Mouse (Mus musculus) adrenal gland, adult 2 months (tissue): ENCODE measurements around the gene Acr. TPM values are rescaled to one million over a fixed set of nuclear protein-coding genes. Genes with fewer than 3 reads are reported as not detected.

Experiments
- DNase-seq: peaks from one replicate; pipeline ENCODE4 v3.0.0; 2021
- polyA plus RNA-seq: library from polyadenylated mRNA; depleted of rRNA; stranded (reverse); fragments of >200 nt; gene quantifications from 2 replicates; pipeline ENCODE4 v1.2.3, GENCODE M21; 2012
- total RNA-seq, 2 experiments: library from RNA; stranded (reverse); gene quantifications; 2 replicates each; pipeline ENCODE4 v1.2.3; 2021

Acr gene
- total and polyA plus RNA-seq, 3 experiments = 0.26 to 1.3 TPM; not detected in 1

- DNase-seq = no peak
These were observed 20.1 kb upstream of the Acr start for GRCm38 (mm10) chr15:89547824-89548601.

DNA sequence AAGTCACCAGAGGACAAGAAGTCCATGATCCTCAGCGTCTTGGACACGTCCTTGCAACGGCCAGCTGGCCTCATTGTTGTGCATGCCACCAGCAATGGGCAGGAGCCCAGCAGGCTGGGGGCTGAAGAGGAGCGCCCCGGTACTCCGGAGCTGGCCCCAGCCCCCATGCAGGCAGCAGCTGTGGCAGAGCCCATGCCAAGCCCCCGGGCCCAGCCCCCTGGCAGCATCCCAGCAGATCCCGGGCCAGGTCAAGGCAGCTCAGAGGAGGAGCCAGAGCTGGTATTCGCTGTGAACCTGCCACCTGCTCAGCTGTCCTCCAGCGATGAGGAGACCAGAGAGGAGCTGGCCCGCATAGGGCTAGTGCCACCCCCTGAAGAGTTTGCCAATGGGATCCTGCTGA lies 19.3 kb upstream of the Acr start:
- no peak for DNase-seq

GRCm38 (mm10) chr15:89550506-89550905 lies 17.6 kb upstream of the Acr start:
- DNase-seq = no peak

DNA sequence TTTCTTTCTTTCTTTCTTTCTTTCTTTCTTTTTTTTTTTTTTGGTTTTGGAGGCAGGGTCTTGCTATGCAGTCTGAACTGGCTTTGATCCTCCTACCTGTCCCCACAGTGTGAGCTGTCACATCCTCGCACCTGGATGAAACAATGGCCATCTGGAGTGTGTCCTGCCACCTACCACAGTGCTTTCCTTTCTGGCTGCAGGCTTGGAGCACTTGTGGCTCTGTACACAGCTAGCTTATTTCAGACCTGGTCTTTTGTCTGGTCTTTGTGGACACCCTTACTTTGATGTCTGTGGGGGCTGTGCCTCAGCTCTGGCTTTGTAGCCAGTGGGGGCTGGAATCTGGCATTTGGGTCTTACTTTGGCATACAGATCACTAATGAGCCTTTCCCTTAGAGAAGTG lies 16.4 kb upstream of the Acr start:
- DNase-seq = no peak

DNA sequence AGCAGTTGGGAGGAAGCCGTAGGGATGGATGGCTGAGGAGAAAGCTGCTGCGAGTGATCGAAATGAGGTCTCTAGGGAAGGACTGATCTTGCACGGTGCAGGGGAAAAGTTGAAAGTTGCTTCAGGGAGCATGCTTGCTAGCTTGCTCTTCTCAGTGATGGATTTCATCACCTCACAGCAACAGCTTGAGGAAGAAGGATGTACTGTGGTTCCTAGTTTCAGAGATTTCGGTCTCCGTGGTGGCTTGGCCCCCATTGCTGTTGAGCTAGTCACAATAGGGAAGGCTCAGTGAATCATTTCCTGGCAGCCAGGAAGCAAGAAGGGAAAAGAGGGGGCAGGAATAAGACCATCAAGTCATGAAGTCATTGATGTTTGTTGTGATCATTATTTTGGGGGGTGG lies 12.5 kb upstream of the Acr start:
- no peak for DNase-seq

- DNase-seq = no peak
These were observed 11.5 kb upstream of the Acr start for GRCm38 (mm10) chr15:89556401-89557178.

GRCm38 (mm10) chr15:89557179-89557995 lies 10.7 kb upstream of the Acr start:
- DNase-seq = no peak

GRCm38 (mm10) chr15:89557996-89558390 lies 10.1 kb upstream of the Acr start:
- DNase-seq = no peak

DNA sequence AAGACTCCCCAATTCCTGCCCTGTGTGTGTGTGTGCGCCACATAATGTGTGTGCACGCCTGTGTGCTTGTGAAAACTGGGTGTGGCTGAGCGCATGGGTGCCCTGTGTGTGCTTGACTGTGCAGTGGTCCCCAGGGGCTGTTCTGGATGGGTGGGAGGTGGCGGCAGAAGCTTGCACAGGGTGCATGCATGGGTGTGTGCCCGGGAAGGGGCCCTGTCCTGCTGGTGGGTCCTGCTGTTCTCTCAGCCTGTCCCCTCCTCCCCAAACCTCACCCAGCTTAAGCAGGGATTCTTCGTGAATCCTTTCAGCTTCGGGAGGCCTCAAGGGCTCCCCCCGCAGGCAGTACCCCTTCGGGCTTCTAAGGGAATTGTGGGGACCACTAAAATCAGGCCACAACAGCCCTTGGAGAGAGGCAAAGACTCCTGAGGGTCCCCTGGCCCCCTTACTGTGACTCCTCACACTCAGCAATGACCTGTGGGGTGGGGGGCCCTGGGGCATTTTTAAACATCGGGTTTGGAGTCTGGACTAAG lies 8.9 kb upstream of the Acr start:
- DNase-seq = no peak

DNA sequence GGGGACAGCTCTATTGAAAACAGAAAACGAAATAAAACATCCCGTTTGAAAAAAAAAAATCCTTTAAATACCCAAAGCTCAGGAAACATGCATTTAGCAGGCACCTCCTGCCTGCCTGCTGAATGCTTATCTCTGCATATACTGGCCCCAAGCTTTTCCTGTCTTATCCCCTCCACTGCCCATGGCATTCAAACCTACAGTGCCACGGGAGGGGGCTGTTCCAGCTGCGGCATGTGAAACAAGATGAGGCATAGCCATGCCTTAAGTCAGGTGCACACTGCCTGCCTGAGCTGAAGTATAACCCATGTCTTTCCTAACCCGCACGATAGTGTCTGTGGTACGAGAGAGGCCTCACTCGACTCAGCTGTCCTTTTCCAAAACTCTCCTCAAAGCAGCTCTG lies 4.0 kb downstream of the Acr start:
- no peak for DNase-seq

DNA sequence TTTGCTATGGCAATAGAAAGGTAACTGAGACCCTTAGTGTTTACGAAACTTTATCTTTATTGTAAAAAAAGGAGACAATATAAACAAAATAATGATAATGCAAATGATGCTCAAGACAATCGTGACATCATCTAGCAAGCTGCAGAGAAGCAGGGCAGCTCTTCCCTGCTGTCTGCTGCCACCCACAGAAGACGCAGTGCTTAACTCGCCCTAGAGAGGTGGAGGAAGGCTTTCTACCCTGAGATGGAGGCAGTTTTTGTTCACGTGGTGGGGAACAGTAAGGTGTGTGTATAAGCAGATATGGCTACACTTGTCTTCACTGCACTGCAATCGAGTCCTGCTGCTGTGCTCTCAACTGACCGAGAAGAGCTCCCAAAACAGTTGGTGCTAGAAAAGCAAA lies 14.4 kb downstream of the Acr start:
- DNase-seq = no peak

DNA sequence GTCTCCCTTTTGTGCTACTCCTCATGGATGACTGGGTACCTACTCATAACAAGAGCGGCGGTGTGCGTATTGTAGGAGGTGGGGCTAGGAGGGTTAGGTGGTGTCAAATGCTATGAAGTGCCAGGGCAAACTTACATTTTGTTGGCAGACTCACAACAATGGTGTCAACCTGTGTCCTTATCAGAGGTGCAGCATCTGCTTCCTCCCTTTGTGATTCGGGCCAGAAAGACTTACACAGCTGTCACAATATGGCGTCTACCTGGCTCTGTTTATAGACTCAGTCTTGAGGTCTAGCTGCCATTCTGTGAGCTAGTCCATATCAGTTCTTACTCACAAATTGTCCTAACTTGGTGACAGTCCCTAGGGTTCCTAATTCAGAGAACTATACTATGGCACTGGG lies 17.0 kb downstream of the Acr start:
- DNase-seq = no peak

- DNase-seq = no peak
These were observed 17.5 kb downstream of the Acr start for GRCm38 (mm10) chr15:89585631-89586030.

- DNase-seq = no peak
These were observed 21.0 kb downstream of the Acr start for GRCm38 (mm10) chr15:89589146-89589545.

GRCm38 (mm10) chr15:89591317-89591716 lies 23.2 kb downstream of the Acr start:
- no peak for DNase-seq

GRCm38 (mm10) chr15:89591723-89592455 lies 23.8 kb downstream of the Acr start, which contains the start of gene Rabl2:
Gene Rabl2 (minus strand): TSS chr15:89591923.
- peak; percentile 93 for DNase-seq

- DNase-seq = no peak
These were observed 24.4 kb downstream of the Acr start for GRCm38 (mm10) chr15:89592548-89592947.

DNA sequence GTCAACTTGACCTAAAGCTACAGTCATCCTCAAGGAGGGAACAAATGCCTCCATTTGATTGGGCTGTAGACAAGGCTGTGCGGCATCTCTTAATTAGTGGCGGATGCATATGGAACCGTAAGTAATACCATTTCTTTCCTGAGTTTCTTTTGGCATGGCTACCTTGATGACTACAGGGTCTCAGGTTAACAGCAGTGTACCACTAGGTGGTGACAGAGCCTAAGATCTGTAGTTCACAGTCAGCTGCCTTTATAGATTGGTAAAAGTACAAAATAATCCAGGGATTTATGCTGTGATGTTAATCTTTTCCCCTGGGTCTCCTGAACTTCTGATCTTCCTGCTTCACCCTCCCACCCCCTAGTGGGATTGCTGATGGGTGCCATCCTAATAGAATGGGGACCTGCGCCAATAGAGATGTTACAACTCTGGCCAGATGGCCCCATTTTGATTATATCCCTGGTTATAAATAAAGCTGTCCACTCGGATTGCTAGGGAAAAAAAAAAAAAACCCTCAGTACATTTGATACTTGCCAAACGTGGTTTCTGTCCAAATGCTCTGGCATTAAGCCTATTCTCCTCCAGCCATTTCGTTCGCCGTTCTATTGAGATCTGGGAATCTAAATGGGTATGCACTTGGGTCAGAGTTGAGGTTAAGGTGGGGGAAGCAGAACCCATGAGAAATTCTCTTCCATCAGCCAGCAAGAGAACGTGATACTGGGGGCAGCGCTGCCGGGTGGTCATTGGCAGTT lies 37.9 kb downstream of the Acr start:
- DNase-seq = no peak

GRCm38 (mm10) chr15:89607480-89607879 lies 39.4 kb downstream of the Acr start:
- no peak for DNase-seq

DNA sequence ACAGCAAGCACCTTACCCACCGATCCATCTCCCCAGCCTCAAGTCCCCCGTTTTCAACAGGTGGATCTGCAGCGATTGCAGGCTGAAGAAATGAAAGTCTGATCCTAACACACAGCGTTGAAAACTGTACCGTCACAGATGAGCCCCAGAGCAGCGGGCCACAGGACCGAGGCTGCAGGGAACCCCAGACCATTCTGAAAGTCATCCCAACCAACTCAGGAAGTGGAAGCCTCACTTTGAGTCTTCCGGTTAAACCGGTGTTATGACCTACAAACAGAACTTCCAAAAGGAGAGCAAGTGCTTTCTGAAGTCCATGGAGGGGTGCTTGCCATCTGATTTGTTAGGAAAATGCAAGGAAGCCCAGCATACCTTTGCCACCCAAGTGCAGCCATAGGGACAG lies 39.8 kb downstream of the Acr start:
- DNase-seq = no peak
